In genomic region chr7:141423811-141424210, GRCm38 (mm10) we compare ENCODE assay signal across 23 mouse cellular contexts. TPM values are rescaled to one million over a fixed set of nuclear protein-coding genes. Genes with fewer than 3 reads are reported as not detected.
DNase-seq lines count a peak whose midpoint lies in the region; ATAC-seq and TF ChIP-seq lines count a peak whose summit lies in the region.
"Had no signal": no experiment of that assay in that cellular context is flagged by ENCODE, and none has a peak within 500 bp of the region (broad histone marks: within the 10 kb centered on the region; RNA-seq: fewer than 3 reads in every experiment).

No protein-coding gene starts in this region.

- H3K27ac ChIP-seq in kidney, adult 2 months (ENCODE audit: insufficient read depth, low read depth, low read length), result no peak overlapping the region
- H3K27ac ChIP-seq in liver, adult 2 months (replicated peaks; ENCODE audit: insufficient read depth, low read depth, low read length), result peak overlapping the region; percentile 34
- no peak overlapping the region for H3K27ac ChIP-seq in liver, postnatal 0 days (ENCODE audit: low read depth)
- H3K27ac ChIP-seq in midbrain, embryonic 11.5 days (ENCODE audit: low read depth, low read length), result no peak overlapping the region
- no peak overlapping the region for H3K27ac ChIP-seq in midbrain, embryonic 16.5 days (ENCODE audit: low read length)
- H3K27ac ChIP-seq in MEL (ENCODE audit: control insufficient read depth, low read depth, low read length), result no peak overlapping the region

- no peaks in the 10 kb centered on the region for H3K27me3 ChIP-seq in kidney, adult 2 months (replicated peaks; ENCODE audit: control insufficient read depth, insufficient read depth, low read length)
- H3K27me3 ChIP-seq in liver, adult 2 months (ENCODE audit: control insufficient read depth, insufficient read depth, low read length), result no peaks in the 10 kb centered on the region
- H3K27me3 ChIP-seq in liver, postnatal 0 days (ENCODE audit: insufficient read depth, low read length), result no peaks in the 10 kb centered on the region
- no peaks in the 10 kb centered on the region; the same call in 1 of the 2 replicates for H3K27me3 ChIP-seq in midbrain, embryonic 11.5 days (ENCODE audit: control insufficient read depth, insufficient read depth, low read length)
- H3K27me3 ChIP-seq in midbrain, embryonic 16.5 days (ENCODE audit: control insufficient read depth, insufficient read depth, low read depth, low read length), result no peaks in the 10 kb centered on the region; the same call in 1 of the 2 replicates
- no peaks in the 10 kb centered on the region; a peak in 1 of 4 replicates for H3K27me3 ChIP-seq in MEL (ENCODE audit: control insufficient read depth in 1 of 2, insufficient read depth in 2 of 2, low read length in 2 of 2)
- H3K27me3 ChIP-seq: Patski had no signal

- WGBS in kidney, adult 2 months, result 57% methylated on average over 4 of the region's 4 CpGs
- 25% methylated on average over 4 of the region's 4 CpGs for WGBS in liver, adult 2 months
- 64% methylated on average over 4 of the region's 4 CpGs for WGBS in liver, postnatal 0 days (ENCODE audit: insufficient replicate concordance)
- 83% methylated on average over 4 of the region's 4 CpGs for WGBS in midbrain, embryonic 11.5 days
- 70% methylated on average over 4 of the region's 4 CpGs for WGBS in midbrain, embryonic 16.5 days

- DNase-seq in kidney, adult 2 months, result peak; percentile 33
- no peak for DNase-seq in kidney, postnatal 10 days
- peak; percentile 89 for DNase-seq in liver, adult 2 months (ENCODE audit: extremely low read depth, low read depth, low spot score)
- no peak for DNase-seq in liver, postnatal 0 days
- peak; percentile 60 for DNase-seq in midbrain, embryonic 11.5 days (ENCODE audit: low spot score, missing footprints)
- no peak for DNase-seq in MEL (ENCODE audit: low read depth, low spot score)
- no peak for DNase-seq in gastrocnemius, adult 8-10 months (ENCODE audit: low spot score in 2 of 2)
- DNase-seq: adrenal gland, adult 2 months; adrenal gland, adult 8-10 months; adrenal gland, postnatal 10 days; adrenal gland, postnatal 14 days; adrenal gland, postnatal 25 days; adrenal gland, postnatal 36 days; B cell, adult 2 months; cerebellum, adult 11 months; cerebellum, adult 11-12 months; cerebellum, adult 18-20 months had no signal

- no peak for TF ChIP-seq EP300 in liver, postnatal 0 days (IDR thresholded peaks at IDR 0.05; ENCODE audit: low read depth)
- no peak for TF ChIP-seq EP300 in MEL (IDR thresholded peaks at IDR 0.05; ENCODE audit: low read depth in 1 of 2, low read length in 2 of 2)

- TF ChIP-seq RAD21 in MEL (IDR thresholded peaks at IDR 0.05; ENCODE audit: low read depth, low read length), result no peak

- no peaks in the 10 kb centered on the region for H3K36me3 ChIP-seq in kidney, adult 2 months (ENCODE audit: control insufficient read depth, insufficient read depth, low read length)
- no peaks in the 10 kb centered on the region for H3K36me3 ChIP-seq in liver, adult 2 months (ENCODE audit: control insufficient read depth, insufficient read depth, low read length)
- no peaks in the 10 kb centered on the region for H3K36me3 ChIP-seq in liver, postnatal 0 days (replicated peaks; ENCODE audit: insufficient read depth, low read length)
- no peaks in the 10 kb centered on the region for H3K36me3 ChIP-seq in midbrain, embryonic 11.5 days (ENCODE audit: control insufficient read depth, insufficient read depth, low read length)
- H3K36me3 ChIP-seq in midbrain, embryonic 16.5 days (ENCODE audit: control insufficient read depth, insufficient read depth, low read length), result peaks cover 14% of the 10 kb centered on the region
- H3K36me3 ChIP-seq in MEL (ENCODE audit: control insufficient read depth in 1 of 2, insufficient read depth in 2 of 2, low read length in 2 of 2), result peaks cover 0 to 1% of the 10 kb centered on the region in 2 experiments; a peak in 1 of 4 replicates
- H3K36me3 ChIP-seq: G1E had no signal

- no peak overlapping the region for H3K4me2 ChIP-seq in liver, postnatal 0 days (ENCODE audit: low read depth, low read length)
- no peak overlapping the region for H3K4me2 ChIP-seq in midbrain, embryonic 11.5 days
- H3K4me2 ChIP-seq in midbrain, embryonic 16.5 days (ENCODE audit: low read length), result no peak overlapping the region

- no peak for ATAC-seq in liver, postnatal 0 days
- no peak for ATAC-seq in midbrain, embryonic 11.5 days (ENCODE audit: low FRiP score)
- ATAC-seq in midbrain, embryonic 16.5 days, result no peak
- ATAC-seq: activated CD4-positive, CD25-positive, alpha-beta regulatory T cell, adult 4 months; CD4-positive, CD25-positive, alpha-beta regulatory T cell, adult 4 months; Patski had no signal

- no peak overlapping the region for H3K4me3 ChIP-seq in kidney, adult 2 months (ENCODE audit: insufficient read depth, low read depth, low read length)
- no peak overlapping the region for H3K4me3 ChIP-seq in liver, adult 2 months (ENCODE audit: insufficient read depth, low read depth, low read length)
- no peak overlapping the region for H3K4me3 ChIP-seq in liver, postnatal 0 days (ENCODE audit: low read depth, low read length)
- no peak overlapping the region for H3K4me3 ChIP-seq in midbrain, embryonic 11.5 days (ENCODE audit: low read depth, low read length)
- H3K4me3 ChIP-seq in midbrain, embryonic 16.5 days (ENCODE audit: low read depth, low read length), result no peak overlapping the region
- H3K4me3 ChIP-seq in MEL (ENCODE audit: control insufficient read depth in 1 of 2, insufficient read depth in 1 of 2, low read depth in 2 of 2, low read length in 2 of 2), result no peak overlapping the region

- H3K4me1 ChIP-seq in kidney, adult 2 months (ENCODE audit: control insufficient read depth, insufficient read depth, low read length), result no peaks in the 10 kb centered on the region
- peaks cover 12% of the 10 kb centered on the region for H3K4me1 ChIP-seq in liver, adult 2 months (ENCODE audit: control insufficient read depth, insufficient read depth, low read length)
- peaks cover 9% of the 10 kb centered on the region for H3K4me1 ChIP-seq in liver, postnatal 0 days (ENCODE audit: insufficient read depth)
- peaks cover 2% of the 10 kb centered on the region for H3K4me1 ChIP-seq in midbrain, embryonic 11.5 days (ENCODE audit: control insufficient read depth, insufficient read depth, low read length)
- H3K4me1 ChIP-seq in midbrain, embryonic 16.5 days (ENCODE audit: control insufficient read depth, insufficient read depth, low read length), result peaks cover 8% of the 10 kb centered on the region
- peaks cover under 1 to 4% of the 10 kb centered on the region in 2 experiments; a peak in 3 of 4 replicates for H3K4me1 ChIP-seq in MEL (ENCODE audit: control insufficient read depth in 1 of 2, insufficient read depth in 2 of 2, low read length in 2 of 2)

- no peak overlapping the region for H3K9ac ChIP-seq in liver, adult 2 months (ENCODE audit: low read depth, low read length)
- no peak overlapping the region for H3K9ac ChIP-seq in liver, postnatal 0 days (replicated peaks)
- H3K9ac ChIP-seq in midbrain, embryonic 11.5 days (ENCODE audit: low read length), result no peak overlapping the region
- no peak overlapping the region for H3K9ac ChIP-seq in midbrain, embryonic 16.5 days (ENCODE audit: low read depth, low read length)
- H3K9ac ChIP-seq in MEL (ENCODE audit: control insufficient read depth, low read depth, low read length, poor library complexity, severe bottlenecking), result no peak overlapping the region

- H3K9me3 ChIP-seq in liver, postnatal 0 days (ENCODE audit: low read length), result no peaks in the 10 kb centered on the region
- H3K9me3 ChIP-seq in midbrain, embryonic 11.5 days (ENCODE audit: control insufficient read depth, low read length), result no peaks in the 10 kb centered on the region
- no peaks in the 10 kb centered on the region for H3K9me3 ChIP-seq in midbrain, embryonic 16.5 days (replicated peaks; ENCODE audit: control insufficient read depth, low read length, poor library complexity, severe bottlenecking)
- no peaks in the 10 kb centered on the region for H3K9me3 ChIP-seq in MEL (replicated peaks; ENCODE audit: insufficient read depth, low read length)
- H3K9me3 ChIP-seq: G1E had no signal

- no peak for TF ChIP-seq CTCF in kidney, adult 2 months (conservative IDR thresholded peaks at IDR 0.05; ENCODE audit: insufficient read depth, insufficient read length, low read depth, low read length)
- TF ChIP-seq CTCF in liver, adult 2 months (IDR thresholded peaks at IDR 0.05; ENCODE audit: low read depth, low read length), result no peak
- TF ChIP-seq CTCF in liver, postnatal 0 days (IDR thresholded peaks at IDR 0.05; ENCODE audit: low read depth), result no peak
- no peak for TF ChIP-seq CTCF in MEL (IDR thresholded peaks at IDR 0.05 in 2 of 3, conservative IDR thresholded peaks at IDR 0.05 in 1 of 3; ENCODE audit: control insufficient read depth in 1 of 3, insufficient read depth in 1 of 3, low read depth in 2 of 3, low read length in 3 of 3, poor library complexity in 1 of 3, severe bottlenecking in 1 of 3)

- TF ChIP-seq POLR2A in kidney, adult 2 months (IDR thresholded peaks at IDR 0.05; ENCODE audit: low read depth, low read length), result no peak
- TF ChIP-seq POLR2A in liver, adult 2 months (IDR thresholded peaks at IDR 0.05; ENCODE audit: extremely low read depth, insufficient read depth, low read length), result no peak
- no peak for TF ChIP-seq POLR2A in MEL (IDR thresholded peaks at IDR 0.05; ENCODE audit: control insufficient read depth in 1 of 2, insufficient read depth in 1 of 2, low read depth in 1 of 2, low read length in 2 of 2, poor library complexity in 1 of 2)

- H3K79me2 ChIP-seq in liver, adult 2 months (ENCODE audit: control insufficient read depth, insufficient read depth, low read length), result no peaks in the 10 kb centered on the region
- H3K79me2 ChIP-seq in MEL (ENCODE audit: control insufficient read depth, insufficient read depth, low read length, poor library complexity), result no peaks in the 10 kb centered on the region

RNA-seq across cellular contexts. Expression of gene Cend1, which starts 5.5 kb away (rescaled TPM):
- 0.98 and 1.3 TPM in 2 replicates for polyA plus RNA-seq in kidney, adult 2 months (2012; rRNA removed)
- total RNA-seq in liver, adult 2 months (2014; rRNA removed), result 0.13 TPM in 1 of 2 replicates, not detected in the other
- polyA plus RNA-seq in liver, adult 2 months (2012; rRNA removed), result 0.09 and 0.10 TPM in 2 replicates
- not detected in 2 replicates for polyA plus RNA-seq in liver, postnatal 0 days (2015; fragmentation: Nextera tagmentation; extraction: Ambion mirVana)
- polyA plus RNA-seq in midbrain, embryonic 11.5 days (2014; fragmentation: Nextera tagmentation; extraction: Ambion mirVana), result 5.8 and 5.9 TPM in 2 replicates
- 109 and 151 TPM in 2 replicates for polyA plus RNA-seq in midbrain, embryonic 16.5 days (2015; fragmentation: Nextera tagmentation; extraction: Ambion mirVana)
- total RNA-seq in MEL (2012; rRNA removed), result not detected in 2 replicates
- polyA plus RNA-seq in MEL (2012; ENCODE audit: insufficient read depth in 1 of 2, insufficient read length in 2 of 2, low read depth in 1 of 2, low replicate concordance in 2 of 2, missing spikeins in 1 of 2), result not detected
- total RNA-seq in gastrocnemius, adult 8-10 months (2022), result under 1 TPM in 2 of 4 experiments, not detected in 2; 0.16 to 0.48 TPM
- total RNA-seq: CH12.LX, G1E had no signal
- polyA plus RNA-seq: activated CD4-positive, CD25-positive, alpha-beta regulatory T cell, adult 4 months; CD4-positive, CD25-positive, alpha-beta regulatory T cell, adult 4 months; G1E had no signal

RNA-seq across cellular contexts. Expression of gene Gatd1, which starts 9.9 kb away (rescaled TPM):
- polyA plus RNA-seq in kidney, adult 2 months (2012; rRNA removed), result 51.7 and 58.4 TPM in 2 replicates
- 15.1 and 23.5 TPM in 2 replicates for total RNA-seq in liver, adult 2 months (2014; rRNA removed)
- 34.9 and 36.2 TPM in 2 replicates for polyA plus RNA-seq in liver, adult 2 months (2012; rRNA removed)
- 17.4 and 18.2 TPM in 2 replicates for polyA plus RNA-seq in liver, postnatal 0 days (2015; fragmentation: Nextera tagmentation; extraction: Ambion mirVana)
- polyA plus RNA-seq in midbrain, embryonic 11.5 days (2014; fragmentation: Nextera tagmentation; extraction: Ambion mirVana), result 34.0 and 36.1 TPM in 2 replicates
- 48.5 and 54.9 TPM in 2 replicates for polyA plus RNA-seq in midbrain, embryonic 16.5 days (2015; fragmentation: Nextera tagmentation; extraction: Ambion mirVana)
- total RNA-seq in MEL (2012; rRNA removed), result 21.0 and 21.6 TPM in 2 replicates
- polyA plus RNA-seq in MEL (2012; ENCODE audit: insufficient read depth in 1 of 2, insufficient read length in 2 of 2, low read depth in 1 of 2, low replicate concordance in 2 of 2, missing spikeins in 1 of 2), result 10 to 100 TPM in 1 of 2 experiments, not detected in 1; 35.9 TPM
- total RNA-seq in gastrocnemius, adult 8-10 months (2022), result 1 to 10 TPM; 6.5 to 9.8 (median 7.8) TPM

RNA-seq across cellular contexts. Expression of gene Slc25a22, which starts 13.9 kb away (rescaled TPM):
- 45.5 and 51.0 TPM in 2 replicates for polyA plus RNA-seq in kidney, adult 2 months (2012; rRNA removed)
- total RNA-seq in liver, adult 2 months (2014; rRNA removed), result 26.1 and 40.7 TPM in 2 replicates
- 315 and 345 TPM in 2 replicates for polyA plus RNA-seq in liver, adult 2 months (2012; rRNA removed)
- 38.4 and 41.6 TPM in 2 replicates for polyA plus RNA-seq in liver, postnatal 0 days (2015; fragmentation: Nextera tagmentation; extraction: Ambion mirVana)
- polyA plus RNA-seq in midbrain, embryonic 11.5 days (2014; fragmentation: Nextera tagmentation; extraction: Ambion mirVana), result 31.2 and 31.9 TPM in 2 replicates
- polyA plus RNA-seq in midbrain, embryonic 16.5 days (2015; fragmentation: Nextera tagmentation; extraction: Ambion mirVana), result 108 and 121 TPM in 2 replicates
- 17.7 and 23.8 TPM in 2 replicates for total RNA-seq in MEL (2012; rRNA removed)
- polyA plus RNA-seq in MEL (2012; ENCODE audit: insufficient read depth in 1 of 2, insufficient read length in 2 of 2, low read depth in 1 of 2, low replicate concordance in 2 of 2, missing spikeins in 1 of 2), result 10 to 100 TPM in 1 of 2 experiments, not detected in 1; 46.0 TPM
- total RNA-seq in gastrocnemius, adult 8-10 months (2022), result 10 to 100 TPM; 14.5 to 19.5 (median 14.7) TPM

RNA-seq across cellular contexts. Expression of gene Pidd1, which starts 20.0 kb away (rescaled TPM):
- polyA plus RNA-seq in kidney, adult 2 months (2012; rRNA removed), result 4.5 and 5.2 TPM in 2 replicates
- 0.37 and 0.94 TPM in 2 replicates for total RNA-seq in liver, adult 2 months (2014; rRNA removed)
- polyA plus RNA-seq in liver, adult 2 months (2012; rRNA removed), result 3.8 and 4.7 TPM in 2 replicates
- polyA plus RNA-seq in liver, postnatal 0 days (2015; fragmentation: Nextera tagmentation; extraction: Ambion mirVana), result 3.6 and 4.3 TPM in 2 replicates
- polyA plus RNA-seq in midbrain, embryonic 11.5 days (2014; fragmentation: Nextera tagmentation; extraction: Ambion mirVana), result 7.4 and 7.8 TPM in 2 replicates
- polyA plus RNA-seq in midbrain, embryonic 16.5 days (2015; fragmentation: Nextera tagmentation; extraction: Ambion mirVana), result 2.4 and 2.5 TPM in 2 replicates
- total RNA-seq in MEL (2012; rRNA removed), result 5.0 and 6.4 TPM in 2 replicates
- 10 to 100 TPM in 1 of 2 experiments, not detected in 1; 27.2 TPM for polyA plus RNA-seq in MEL (2012; ENCODE audit: insufficient read depth in 1 of 2, insufficient read length in 2 of 2, low read depth in 1 of 2, low replicate concordance in 2 of 2, missing spikeins in 1 of 2)
- total RNA-seq in gastrocnemius, adult 8-10 months (2022), result under 1 TPM; 0.07 to 0.51 (median 0.19) TPM

RNA-seq across cellular contexts. Expression of gene Rplp2, which starts 23.4 kb away (rescaled TPM):
- polyA plus RNA-seq in kidney, adult 2 months (2012; rRNA removed), result 423 and 734 TPM in 2 replicates
- total RNA-seq in liver, adult 2 months (2014; rRNA removed), result 255 and 308 TPM in 2 replicates
- polyA plus RNA-seq in liver, adult 2 months (2012; rRNA removed), result 265 and 286 TPM in 2 replicates
- 861 and 865 TPM in 2 replicates for polyA plus RNA-seq in liver, postnatal 0 days (2015; fragmentation: Nextera tagmentation; extraction: Ambion mirVana)
- 891 and 959 TPM in 2 replicates for polyA plus RNA-seq in midbrain, embryonic 11.5 days (2014; fragmentation: Nextera tagmentation; extraction: Ambion mirVana)
- 607 and 649 TPM in 2 replicates for polyA plus RNA-seq in midbrain, embryonic 16.5 days (2015; fragmentation: Nextera tagmentation; extraction: Ambion mirVana)
- 3,188 and 3,690 TPM in 2 replicates for total RNA-seq in MEL (2012; rRNA removed)
- polyA plus RNA-seq in MEL (2012; ENCODE audit: insufficient read depth in 1 of 2, insufficient read length in 2 of 2, low read depth in 1 of 2, low replicate concordance in 2 of 2, missing spikeins in 1 of 2), result 1,000 to 10,000 TPM in 1 of 2 experiments, not detected in 1; 3,503 TPM
- total RNA-seq in gastrocnemius, adult 8-10 months (2022), result 100 to 1,000 TPM; 719 to 844 (median 773) TPM

Comparison
In these comparisons a context has a peak if more than half of its experiments do, and no peak if none do; other contexts are left out.
1. DNase-seq: peak in kidney, adult 2 months (single experiment), liver, adult 2 months (single experiment) and midbrain, embryonic 11.5 days (single experiment); none in kidney, postnatal 10 days (single experiment), liver, postnatal 0 days (single experiment), MEL (single experiment) and gastrocnemius, adult 8-10 months (0 of 2).
2. RNA of gene Cend1, which starts 5.5 kb away (polyA plus RNA-seq): 109 to 151 TPM in midbrain, embryonic 16.5 days; 5.8 to 5.9 TPM in midbrain, embryonic 11.5 days, 0.98 to 1.3 TPM in kidney, adult 2 months, 0.09 to 0.10 TPM in liver, adult 2 months, not detected in liver, postnatal 0 days and not detected in MEL; every median in the first group is over 10 times any median in the second.